Mouse (Mus musculus) small intestine, adult 2 months (tissue): ENCODE measurements around the gene Prkci.

Experiments
- CTCF ChIP-seq: fragments of 200-500 bp; IDR thresholded peaks from 2 replicates; pipeline ENCODE4 v1.5.1; 2012; ENCODE audit warnings: low read depth, mild to moderate bottlenecking, control low read depth, inconsistent platforms, low read length, moderate library complexity, mixed read lengths; ENCODE audit not compliant: insufficient replicate concordance, insufficient read length; ENCODE audit errors: extremely low read depth
- POLR2A ChIP-seq: fragments of 200-500 bp; IDR thresholded peaks from 2 replicates; pipeline ENCODE4 v1.6.1; 2012; ENCODE audit warnings: low read depth, mild to moderate bottlenecking, control low read depth, inconsistent platforms, low read length, moderate library complexity

DNA sequence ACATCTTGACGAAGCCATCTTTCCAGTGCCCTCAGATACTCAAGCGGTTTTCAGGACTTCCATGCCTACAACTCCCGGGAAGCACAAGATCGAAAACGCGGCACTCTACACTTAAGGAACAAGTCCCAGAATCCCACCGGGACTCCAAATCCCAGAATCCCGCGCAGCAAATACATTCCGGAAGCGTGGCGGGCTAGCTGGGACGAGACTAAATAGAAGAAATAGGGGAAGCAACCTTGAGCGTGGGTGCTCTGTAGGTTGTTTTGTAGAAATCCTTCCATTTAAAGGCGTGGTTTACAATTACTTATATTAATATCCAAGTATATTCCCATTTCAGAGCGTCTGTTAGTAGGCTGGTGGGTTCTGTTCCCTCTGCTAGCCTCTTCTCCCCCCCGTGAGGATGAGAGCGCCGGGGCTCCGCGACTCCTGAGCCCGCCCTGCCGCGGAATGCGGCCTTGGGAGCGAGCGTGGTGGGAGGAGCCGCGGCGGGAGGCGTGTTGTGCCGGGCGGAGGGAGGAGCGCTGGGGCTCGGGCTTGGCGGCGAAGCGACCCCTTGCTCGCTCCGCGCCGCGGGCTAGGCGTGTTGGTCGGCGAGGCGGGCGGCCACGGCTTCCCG lies at the start of gene Prkci:
- TF ChIP-seq CTCF (no peak), POLR2A (peak; percentile 69; the same call in 1 of the 2 replicates)
